Comparison of ENCODE assay signal across 11 mouse cellular contexts in the genomic region with DNA sequence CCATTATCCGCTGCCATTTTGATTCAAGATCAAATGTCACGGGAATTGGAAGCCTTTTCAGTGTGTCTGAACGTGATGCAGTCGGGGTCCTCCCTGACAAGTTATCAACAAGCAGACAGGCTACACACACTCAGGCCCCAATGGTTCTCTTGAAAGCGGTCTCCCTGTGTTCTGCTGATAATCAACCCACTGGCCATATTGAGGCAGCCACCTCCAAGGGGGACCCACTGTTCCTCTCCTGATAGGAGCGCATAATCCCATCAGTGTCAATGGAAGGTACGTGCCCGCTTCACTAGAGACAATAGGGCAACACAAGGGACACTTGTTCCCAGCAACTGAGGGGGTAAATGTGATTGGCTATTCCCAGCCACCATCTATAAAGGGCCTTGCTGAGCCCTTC.
DNase-seq lines count a peak whose midpoint lies in the region; ATAC-seq lines count a peak whose summit lies in the region.
"Had no signal": no experiment of that assay in that cellular context is flagged by ENCODE, and none has a peak within 500 bp of the region (broad histone marks: within the 10 kb centered on the region; RNA-seq: fewer than 3 reads in every experiment).

No protein-coding gene starts in this region.

- no peak overlapping the region for H3K4me3 ChIP-seq in hindbrain, embryonic 15.5 days
- no peak overlapping the region for H3K4me3 ChIP-seq in midbrain, embryonic 14.5 days (replicated peaks; ENCODE audit: low read depth, low read length)

- no peaks in the 10 kb centered on the region for H3K9me3 ChIP-seq in hindbrain, embryonic 15.5 days
- H3K9me3 ChIP-seq in midbrain, embryonic 14.5 days (ENCODE audit: control insufficient read depth, low read length): no peaks in the 10 kb centered on the region

- no peak overlapping the region for H3K9ac ChIP-seq in hindbrain, embryonic 15.5 days
- H3K9ac ChIP-seq in midbrain, embryonic 14.5 days (replicated peaks; ENCODE audit: low read length): no peak overlapping the region

- H3K27me3 ChIP-seq in hindbrain, embryonic 15.5 days: no peaks in the 10 kb centered on the region
- H3K27me3 ChIP-seq in midbrain, embryonic 14.5 days (ENCODE audit: control insufficient read depth, insufficient read depth, low read length): no peaks in the 10 kb centered on the region

- WGBS in hindbrain, embryonic 15.5 days: 19% methylated on average over 8 of the region's 8 CpGs
- 6% methylated on average over 8 of the region's 8 CpGs for WGBS in midbrain, embryonic 14.5 days

- 0 out of 2 replicates have a peak, but pooled peaks have one; percentile 5 for ATAC-seq in hindbrain, embryonic 15.5 days (ENCODE audit: low FRiP score, low read depth)
- peak; percentile 65 for ATAC-seq in midbrain, embryonic 14.5 days (ENCODE audit: low FRiP score, low TSS enrichment)

- peaks cover 39% of the 10 kb centered on the region for H3K4me1 ChIP-seq in hindbrain, embryonic 15.5 days (replicated peaks)
- H3K4me1 ChIP-seq in midbrain, embryonic 14.5 days (ENCODE audit: control insufficient read depth, insufficient read depth, low read length): peaks cover 44% of the 10 kb centered on the region

- no peaks in the 10 kb centered on the region for H3K36me3 ChIP-seq in hindbrain, embryonic 15.5 days
- H3K36me3 ChIP-seq in midbrain, embryonic 14.5 days (ENCODE audit: control insufficient read depth, insufficient read depth, low read length): no peaks in the 10 kb centered on the region

- DNase-seq in c-Kit-positive CD71-positive TER-119-negative erythroid progenitor cells, embryonic 14.5 days (ENCODE audit: low read depth): peak; percentile 57
- DNase-seq in embryo, embryonic 9.5 days (ENCODE audit: extremely low spot score): peak; percentile 53
- peak; percentile 72 for DNase-seq in midbrain, embryonic 14.5 days
- no peak for DNase-seq in thymus, postnatal 0 days (ENCODE audit: low spot score)
- DNase-seq in adrenal gland, adult 8-10 months: no peak
- no peak for DNase-seq in ovary, adult 18-20 months (ENCODE audit: low spot score)
- DNase-seq: adrenal gland, adult 2 months; cerebellum, adult 9-10 months; kidney, adult 2 months; thymus, postnatal 36 days had no signal

- H3K27ac ChIP-seq in hindbrain, embryonic 15.5 days (replicated peaks): no peak overlapping the region
- peak overlapping the region; percentile 60 for H3K27ac ChIP-seq in midbrain, embryonic 14.5 days (replicated peaks; ENCODE audit: low read depth, low read length)

- no peak overlapping the region for H3K4me2 ChIP-seq in hindbrain, embryonic 15.5 days
- H3K4me2 ChIP-seq in midbrain, embryonic 14.5 days (ENCODE audit: low read length): no peak overlapping the region

Comparison
In these comparisons a context has a peak if more than half of its experiments do, and no peak if none do; other contexts are left out.
1. DNase-seq: peak in c-Kit-positive CD71-positive TER-119-negative erythroid progenitor cells, embryonic 14.5 days (single experiment), embryo, embryonic 9.5 days (single experiment) and midbrain, embryonic 14.5 days (single experiment); none in thymus, postnatal 0 days (single experiment), adrenal gland, adult 8-10 months (single experiment) and ovary, adult 18-20 months (single experiment).